Mouse (Mus musculus) retina, embryonic 14.5 days (tissue): ENCODE data around the gene Tlr9.

ENCODE experiments used
- DNase-seq: peaks from one replicate; pipeline ENCODE4 v3.0.0-alpha.2; 2015; ENCODE audit warnings: low spot score

Gene Tlr9

GRCm38 (mm10) chr9:106203990-106204851 is 18.2 kb upstream of the Tlr9 start:
- DNase-seq: no peak

- no peak for DNase-seq
These were observed 16.6 kb upstream of the Tlr9 start for GRCm38 (mm10) chr9:106205713-106206290.

- DNase-seq: no peak
These were observed 15.9 kb upstream of the Tlr9 start for GRCm38 (mm10) chr9:106206515-106206914.

DNA sequence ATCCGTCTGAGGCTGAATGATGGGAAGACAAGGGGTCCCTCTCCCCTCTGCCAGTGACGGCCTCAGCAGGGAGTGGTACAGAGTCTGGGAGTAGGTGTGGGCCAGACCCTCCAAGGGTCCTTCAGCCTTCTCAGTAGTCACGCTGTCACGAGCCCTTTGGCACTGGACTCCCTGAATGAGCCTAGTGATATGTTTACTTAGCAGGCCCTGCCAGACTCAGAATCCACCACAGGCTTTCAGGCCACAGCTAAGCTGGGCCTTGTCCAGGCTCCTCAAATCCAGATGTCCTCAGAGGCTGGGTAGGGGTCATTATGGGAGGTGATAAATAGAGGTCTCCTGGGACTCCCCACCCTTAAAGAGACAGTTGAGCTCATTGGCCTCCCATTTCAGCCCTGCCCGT is 14.2 kb upstream of the Tlr9 start:
- DNase-seq: no peak

GRCm38 (mm10) chr9:106209954-106210353 is 12.4 kb upstream of the Tlr9 start:
- DNase-seq: no peak

DNA sequence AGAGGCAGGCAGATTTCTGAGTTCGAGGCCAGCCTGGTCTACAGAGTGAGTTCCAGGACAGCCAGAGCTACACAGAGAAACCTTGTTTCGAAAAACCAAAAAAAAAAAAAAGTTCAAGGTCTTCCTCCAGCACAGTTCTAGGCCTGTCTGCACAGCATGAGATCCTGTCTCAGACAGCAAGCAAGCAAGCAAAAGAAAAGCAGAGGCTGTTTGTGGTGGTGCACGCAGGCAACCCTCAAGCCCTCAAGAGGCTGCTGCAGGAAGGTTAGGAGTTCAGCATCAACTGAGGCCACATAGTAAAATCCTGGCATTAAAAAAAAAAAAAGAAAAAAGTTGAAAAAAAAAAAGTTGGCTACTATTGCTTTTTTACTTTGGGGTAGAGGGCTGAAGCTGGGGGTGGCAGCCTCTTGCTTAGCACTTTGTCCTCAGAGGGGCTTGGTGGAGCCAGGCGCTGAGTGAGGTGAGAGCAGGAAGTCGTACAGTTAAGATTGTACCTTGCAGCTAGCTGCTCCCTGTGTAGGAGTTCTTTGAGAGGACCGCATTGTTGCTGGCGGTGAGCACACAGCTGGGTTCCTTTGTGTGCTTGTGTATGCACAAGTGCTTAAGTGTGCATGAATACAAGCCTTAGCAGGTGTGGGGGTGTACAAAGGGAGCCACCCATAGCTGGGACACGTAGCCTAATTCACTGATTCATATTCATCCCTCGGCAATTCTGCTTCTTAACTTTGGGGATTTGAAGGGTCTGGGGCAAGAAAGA is 11.4 kb upstream of the Tlr9 start:
- no peak for DNase-seq

GRCm38 (mm10) chr9:106211680-106212593 is 10.5 kb upstream of the Tlr9 start:
- DNase-seq: peak; percentile 99

DNA sequence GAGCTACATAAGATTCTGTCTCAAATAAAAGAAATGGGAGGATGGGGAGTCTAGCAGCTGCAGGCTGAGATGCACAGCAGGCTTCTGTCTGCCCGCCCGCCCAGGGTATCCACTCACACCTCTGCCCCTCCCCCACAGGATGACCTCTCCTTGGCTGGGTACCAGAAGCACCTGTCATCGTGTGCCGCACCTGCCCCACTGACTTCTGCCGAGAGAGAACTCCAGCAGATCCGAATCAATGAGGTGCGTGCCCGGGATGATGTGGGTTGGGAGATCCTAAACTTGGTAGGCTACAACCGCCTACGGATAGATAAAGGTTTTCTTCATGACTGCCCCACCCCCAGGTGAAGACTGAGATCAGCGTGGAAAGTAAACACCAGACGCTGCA is 9.8 kb upstream of the Tlr9 start:
- no peak for DNase-seq

GRCm38 (mm10) chr9:106215341-106216125 is 6.9 kb upstream of the Tlr9 start:
- DNase-seq: no peak

DNA sequence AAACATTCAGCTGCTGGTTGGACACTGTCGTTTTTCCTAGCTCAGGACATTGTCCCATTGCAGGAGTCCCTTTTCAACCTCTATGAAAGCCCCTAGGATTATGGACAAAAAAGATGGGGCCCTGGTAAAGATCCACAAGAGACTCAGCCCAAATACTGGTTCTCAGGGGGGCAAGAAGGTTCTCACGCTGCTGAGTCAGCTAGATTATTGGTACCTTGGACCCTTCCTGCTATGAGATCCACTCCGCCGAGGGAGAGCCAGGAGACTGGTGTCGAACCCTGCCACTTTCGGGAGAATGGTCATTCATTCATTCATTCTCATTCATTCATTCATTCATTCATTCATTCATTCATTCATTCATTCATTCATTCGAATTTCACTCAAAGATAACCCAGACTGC is 5.4 kb upstream of the Tlr9 start:
- DNase-seq: no peak

DNA sequence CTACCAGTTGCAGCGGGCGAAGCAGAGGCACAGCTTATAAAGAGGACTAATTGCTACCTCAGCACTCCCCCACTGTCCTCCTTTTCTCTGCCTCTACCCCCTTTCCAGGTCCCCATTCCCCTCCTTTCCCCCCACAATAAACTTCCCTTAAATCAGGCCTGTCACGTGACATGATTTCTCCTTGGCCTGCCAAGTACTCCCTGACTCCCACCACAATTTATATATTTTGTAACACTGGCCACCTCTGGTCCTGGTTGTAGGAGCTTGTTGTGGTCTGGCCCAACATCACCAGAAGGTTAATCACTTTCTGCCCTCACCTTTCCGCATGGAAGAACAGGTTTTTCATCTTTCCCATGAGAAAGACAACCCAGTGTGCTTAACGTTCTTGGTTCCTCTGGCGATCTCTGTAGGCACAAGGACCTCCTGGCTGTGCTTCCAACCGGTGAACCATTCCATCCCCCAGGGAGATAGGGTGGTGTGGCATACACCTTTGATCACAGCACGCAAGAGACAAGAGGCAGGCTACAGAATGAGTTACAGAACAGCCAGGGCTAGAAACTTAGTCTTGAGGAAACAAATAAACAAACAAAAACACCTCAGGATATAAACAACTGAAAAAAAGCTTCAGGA is 1.4 kb upstream of the Tlr9 start:
- no peak for DNase-seq

DNA sequence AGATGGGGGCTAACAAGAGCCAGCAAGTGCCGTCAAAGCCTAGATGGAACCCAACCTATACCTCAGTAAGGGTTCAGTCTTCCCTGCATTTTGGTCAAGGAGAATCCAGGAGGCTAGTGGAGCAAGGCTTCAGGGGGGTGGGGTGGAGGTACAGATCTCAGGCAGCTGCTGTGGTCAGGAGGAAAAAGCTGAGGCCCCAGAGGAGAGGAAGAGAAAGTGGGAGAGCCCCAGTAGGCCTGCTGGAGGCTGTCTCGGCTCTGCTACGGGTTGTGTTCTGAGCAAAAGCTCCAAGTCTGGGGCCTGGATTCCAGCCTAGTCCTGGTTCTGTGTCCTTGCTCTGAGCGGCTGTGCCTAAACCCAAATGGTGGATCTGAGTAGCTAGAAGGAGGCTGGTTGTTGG is 596 bp downstream of the Tlr9 start:
- no peak for DNase-seq

- no peak for DNase-seq
These were observed 3.2 kb downstream of the Tlr9 start for GRCm38 (mm10) chr9:106225469-106226150.

- DNase-seq: peak; percentile 60
These were observed 3.8 kb downstream of the Tlr9 start for GRCm38 (mm10) chr9:106226151-106226682.

DNA sequence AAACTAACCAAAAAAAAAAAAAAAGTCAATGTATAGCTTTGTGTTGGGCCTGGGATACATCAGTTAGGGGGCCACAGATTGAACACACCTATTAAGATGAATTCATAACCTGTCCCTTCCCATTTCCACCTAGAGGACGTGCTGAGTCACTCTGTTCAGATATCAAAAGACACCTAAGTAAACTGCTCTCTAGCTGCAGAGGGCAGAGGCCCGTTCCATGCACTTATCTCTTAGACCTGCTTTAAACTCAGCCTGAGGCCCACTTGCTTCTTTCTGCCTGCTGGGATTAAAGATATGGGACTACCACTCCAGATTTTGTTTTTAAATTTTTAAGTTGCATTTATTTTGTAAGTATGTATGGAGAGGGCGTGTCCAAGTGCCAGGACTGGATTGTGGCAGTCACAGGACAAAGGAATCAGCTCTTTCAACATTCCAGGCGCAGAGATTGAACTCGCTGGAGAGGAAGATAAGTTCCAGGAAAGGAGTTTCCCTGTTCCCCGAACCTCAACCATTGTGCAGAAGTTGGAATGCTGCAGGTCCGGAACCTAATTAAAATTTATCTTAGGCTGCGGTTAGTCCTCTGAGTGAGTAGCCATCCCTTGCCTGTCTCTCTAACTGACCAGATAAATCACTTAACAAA is 5.5 kb downstream of the Tlr9 start:
- DNase-seq: no peak

DNA sequence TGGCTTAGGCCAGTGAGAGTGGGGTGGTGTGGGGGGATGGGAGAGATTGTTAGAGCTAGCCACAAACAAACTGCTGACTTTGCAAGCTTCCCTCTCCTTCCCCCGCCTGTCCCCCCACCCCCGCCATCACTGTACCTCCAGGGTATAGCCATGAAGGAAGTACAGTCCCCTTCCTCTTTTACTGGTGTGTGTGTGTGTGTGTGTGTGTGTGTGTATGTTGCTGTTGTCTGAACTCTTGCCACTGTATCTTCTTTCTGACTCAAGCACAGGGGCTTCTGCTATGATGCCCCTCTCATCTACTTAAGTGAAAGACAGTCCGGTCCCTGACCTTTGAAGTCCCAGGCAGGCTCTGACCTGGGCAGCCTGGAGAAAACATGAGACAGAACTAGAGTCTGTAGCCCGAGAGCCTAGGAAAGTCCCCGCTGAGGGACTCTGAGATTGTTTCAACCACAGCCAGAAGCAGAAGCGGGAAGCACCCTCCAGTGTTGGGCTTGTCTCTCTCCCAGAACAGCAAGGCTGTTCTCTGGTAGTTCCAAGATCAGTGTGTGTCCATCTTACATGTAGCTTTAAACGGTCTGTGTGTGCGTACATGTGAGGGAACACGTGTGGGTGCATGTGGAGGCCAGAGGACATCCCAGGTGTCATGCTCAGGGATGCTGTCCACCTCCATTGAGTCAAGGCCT is 7.8 kb downstream of the Tlr9 start:
- DNase-seq: no peak

- DNase-seq: peak; percentile 41
These were observed 8.3 kb downstream of the Tlr9 start for GRCm38 (mm10) chr9:106230734-106231106.

DNA sequence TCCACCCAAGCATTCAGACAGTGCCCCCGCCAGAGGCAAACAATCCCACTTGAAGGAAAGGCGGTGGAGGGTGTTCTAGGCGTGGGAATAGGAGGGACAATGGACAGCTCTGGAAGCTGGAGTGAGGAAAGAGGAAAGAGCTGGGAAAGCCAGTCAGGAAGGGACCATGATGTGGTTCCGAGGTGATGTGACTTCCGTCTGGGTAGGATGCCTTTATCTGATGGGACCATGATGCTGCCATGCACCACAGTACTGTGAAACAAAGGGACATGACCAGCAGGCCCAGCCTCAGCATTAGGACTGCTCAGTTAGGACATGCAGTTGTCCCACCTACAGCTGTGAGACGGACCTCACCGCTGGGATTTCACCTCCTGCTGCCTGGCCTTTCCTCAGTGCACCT is 8.8 kb downstream of the Tlr9 start:
- no peak for DNase-seq

DNA sequence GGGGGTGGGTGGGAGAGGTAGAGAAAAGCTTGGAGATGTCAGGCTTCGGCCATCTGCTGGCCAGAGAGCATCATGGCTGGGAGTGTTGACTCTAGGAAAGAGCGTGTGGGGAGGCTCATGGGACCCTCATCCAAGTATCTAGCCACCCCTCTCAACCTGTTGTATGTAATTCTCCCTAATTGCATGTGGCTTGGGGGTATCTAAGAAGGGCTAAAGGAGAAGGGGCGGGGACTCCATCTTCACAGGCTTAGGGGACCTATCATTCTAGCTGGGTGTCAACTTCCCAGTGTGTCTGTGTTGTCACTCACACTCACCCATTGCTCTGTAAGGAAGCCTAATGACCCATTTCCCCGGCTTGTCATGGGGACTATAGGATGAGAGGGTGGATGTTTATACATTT is 9.4 kb downstream of the Tlr9 start:
- DNase-seq: no peak
